Mouse (Mus musculus): ENCODE measurements around the gene Ttc41.

DNA sequence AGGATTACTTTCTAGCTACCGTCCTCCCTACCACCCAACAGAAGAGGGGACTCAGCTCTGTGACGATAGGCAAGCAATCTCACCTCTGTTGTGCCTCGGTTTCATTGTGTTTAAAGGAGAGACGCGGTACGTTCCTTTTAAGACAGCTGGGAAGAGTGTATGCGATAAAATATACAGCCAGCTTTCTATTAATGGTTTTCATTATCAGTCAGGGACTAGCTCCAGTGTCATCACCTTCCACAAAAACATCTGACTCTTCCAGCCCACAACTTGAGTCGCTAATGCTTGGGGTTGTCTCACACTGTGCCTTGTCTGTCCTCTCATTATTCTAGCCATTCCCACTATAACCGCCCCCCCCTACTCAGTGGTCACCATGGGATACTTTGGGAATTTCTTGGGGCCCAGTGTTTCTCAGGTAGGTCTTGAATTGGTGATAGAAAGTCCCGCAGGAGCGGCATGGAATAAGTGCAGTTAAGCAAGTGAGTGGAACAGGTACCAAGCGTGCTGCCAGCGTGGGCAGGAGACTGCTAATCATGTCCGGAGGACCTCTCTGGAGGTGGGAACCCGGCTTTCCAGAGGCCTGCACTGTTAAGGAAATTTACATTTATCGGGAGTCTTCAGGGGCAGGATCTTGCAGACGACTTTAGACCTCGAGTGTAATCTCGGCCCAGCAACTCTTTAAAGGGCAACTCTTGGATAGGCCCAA lies 72.2 kb downstream of the Ttc41 start:
- TF ChIP-seq CTCF (IDR thresholded peaks at IDR 0.05; ENCODE audit: borderline replicate concordance, control insufficient read depth, extremely low read depth, insufficient read depth, low read length, poor library complexity) (no peak), POLR2A (IDR thresholded peaks at IDR 0.05; ENCODE audit: control insufficient read depth, extremely low read depth, insufficient read depth, low read length, poor library complexity) (no peak)

All from thymus, adult 2 months (tissue).